Mouse (Mus musculus): ENCODE results near the gene Trmo.

Trmo gene

GRCm38 (mm10) chr4:46389013-46389611, at the start of gene Trmo:
Gene Trmo (minus strand): TSS chr4:46389437.
- peak; percentile 95 for DNase-seq

GRCm38 (mm10) chr4:46432339-46433036, 43.3 kb upstream of the Trmo start:
- DNase-seq: peak; percentile 92

DNA sequence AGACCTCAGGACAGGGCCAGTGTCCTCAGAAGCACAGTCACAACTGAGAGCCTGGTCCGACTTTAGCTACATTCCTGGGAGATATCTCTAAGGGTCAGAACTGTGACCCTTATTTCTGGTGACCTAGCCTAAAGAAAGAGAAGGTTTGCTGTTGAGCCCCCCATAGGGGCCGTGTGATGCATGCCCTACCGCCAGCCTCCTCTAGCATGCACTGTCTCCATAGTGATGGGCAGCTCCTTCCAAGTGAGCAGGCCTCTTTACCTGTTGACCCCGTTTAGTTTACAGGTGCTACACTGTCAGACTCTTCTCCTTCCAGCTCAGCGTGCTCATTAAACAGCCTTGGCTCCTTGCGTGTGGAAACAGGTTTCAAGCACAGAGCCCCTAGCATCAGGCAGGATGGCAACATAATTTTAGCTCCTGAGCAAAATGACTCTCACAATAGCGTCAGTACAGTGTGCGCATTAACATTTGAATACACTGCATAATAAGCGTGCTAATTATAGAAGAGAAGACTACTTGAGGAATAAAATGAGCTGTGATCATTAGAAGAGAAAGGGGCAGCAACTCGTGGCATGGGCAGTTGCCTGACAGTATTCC, 39.8 kb upstream of the Trmo start:
- DNase-seq: no peak

- no peak for DNase-seq
These were observed 33.4 kb upstream of the Trmo start for GRCm38 (mm10) chr4:46422625-46423024.

DNA sequence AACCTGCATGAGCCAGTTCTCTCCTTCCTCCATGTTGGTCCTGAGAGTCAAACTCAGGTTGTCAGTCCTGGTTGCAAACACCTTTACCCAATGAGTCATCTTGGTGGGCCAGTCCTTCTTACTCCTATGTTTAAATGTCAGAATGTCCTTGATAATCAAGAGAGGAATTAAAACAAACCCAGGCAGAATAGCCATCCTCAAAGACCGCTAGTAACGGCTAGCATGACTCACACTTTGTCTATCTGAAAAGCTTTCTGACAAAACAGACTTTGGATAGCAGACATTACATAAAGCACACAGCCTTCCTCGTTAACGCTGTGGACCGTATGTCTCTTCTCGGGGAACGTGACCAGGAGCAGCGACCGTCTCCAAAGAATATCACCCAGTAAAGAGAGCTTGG, 29.6 kb upstream of the Trmo start:
- no peak for DNase-seq

DNA sequence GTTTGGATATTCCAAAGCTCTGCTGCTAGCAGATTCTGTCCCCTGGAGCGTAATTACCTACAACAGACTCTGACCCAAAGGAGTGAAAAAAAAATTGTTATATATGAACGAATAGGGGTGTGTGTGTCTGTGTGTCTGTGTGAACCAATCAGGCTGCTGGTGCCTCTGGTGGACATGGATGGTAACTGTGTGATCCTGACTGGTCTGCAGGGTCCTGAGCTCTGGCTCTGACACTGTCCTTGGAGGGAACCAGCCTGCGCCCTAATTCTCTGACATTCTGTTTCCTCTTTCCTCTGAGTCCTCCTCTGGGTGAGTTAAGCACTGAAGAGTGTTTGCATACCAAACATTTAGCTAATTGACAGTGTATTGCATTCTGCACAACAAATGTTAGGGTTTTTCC, 28.3 kb upstream of the Trmo start:
- peak; percentile 68 for DNase-seq

GRCm38 (mm10) chr4:46413406-46413805, 24.2 kb upstream of the Trmo start, which contains the start of gene Hemgn:
Gene Hemgn (minus strand): TSS chr4:46413506.
- DNase-seq: no peak

- no peak for DNase-seq
These were observed 22.9 kb upstream of the Trmo start for GRCm38 (mm10) chr4:46412113-46412512.

DNA sequence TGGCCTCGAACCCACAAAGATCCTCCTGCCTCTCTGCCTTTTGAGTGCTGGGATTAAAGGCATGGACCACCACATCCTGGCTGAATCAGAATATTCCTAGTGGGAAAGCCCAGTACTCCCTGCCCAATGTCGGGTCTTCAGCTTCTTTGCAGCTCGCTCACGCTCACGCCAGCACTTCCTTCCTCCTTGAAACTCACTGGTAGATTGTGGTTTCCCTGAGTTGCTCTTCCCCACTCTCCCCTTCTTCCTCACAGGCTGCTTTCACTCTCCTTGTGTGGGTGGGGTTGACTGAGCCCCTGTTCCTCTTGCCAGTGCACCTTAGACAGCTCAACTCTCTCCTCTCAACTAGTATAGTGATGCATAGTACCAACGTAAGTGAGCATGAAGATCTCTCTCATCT, 22.3 kb upstream of the Trmo start:
- peak; percentile 56 for DNase-seq

DNA sequence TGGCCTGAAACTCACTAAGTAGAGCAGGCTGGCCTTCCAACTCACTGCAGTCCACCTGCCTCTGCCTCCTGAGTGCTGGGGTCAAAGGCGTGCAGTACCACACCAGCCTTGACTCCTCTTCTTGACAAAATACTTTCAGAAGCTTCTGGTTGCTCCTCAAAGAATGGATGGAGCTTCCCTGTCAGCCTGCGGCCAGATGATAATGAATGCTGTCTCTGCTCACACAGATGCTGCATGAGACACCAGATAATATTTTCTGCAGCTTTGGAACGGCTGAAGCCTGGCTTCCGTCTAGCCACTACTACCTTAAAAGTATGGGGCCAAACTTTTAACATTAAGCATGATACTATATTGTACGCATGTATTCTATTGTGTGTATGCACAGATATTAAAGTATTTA, 21.4 kb upstream of the Trmo start:
- DNase-seq: peak; percentile 86

DNA sequence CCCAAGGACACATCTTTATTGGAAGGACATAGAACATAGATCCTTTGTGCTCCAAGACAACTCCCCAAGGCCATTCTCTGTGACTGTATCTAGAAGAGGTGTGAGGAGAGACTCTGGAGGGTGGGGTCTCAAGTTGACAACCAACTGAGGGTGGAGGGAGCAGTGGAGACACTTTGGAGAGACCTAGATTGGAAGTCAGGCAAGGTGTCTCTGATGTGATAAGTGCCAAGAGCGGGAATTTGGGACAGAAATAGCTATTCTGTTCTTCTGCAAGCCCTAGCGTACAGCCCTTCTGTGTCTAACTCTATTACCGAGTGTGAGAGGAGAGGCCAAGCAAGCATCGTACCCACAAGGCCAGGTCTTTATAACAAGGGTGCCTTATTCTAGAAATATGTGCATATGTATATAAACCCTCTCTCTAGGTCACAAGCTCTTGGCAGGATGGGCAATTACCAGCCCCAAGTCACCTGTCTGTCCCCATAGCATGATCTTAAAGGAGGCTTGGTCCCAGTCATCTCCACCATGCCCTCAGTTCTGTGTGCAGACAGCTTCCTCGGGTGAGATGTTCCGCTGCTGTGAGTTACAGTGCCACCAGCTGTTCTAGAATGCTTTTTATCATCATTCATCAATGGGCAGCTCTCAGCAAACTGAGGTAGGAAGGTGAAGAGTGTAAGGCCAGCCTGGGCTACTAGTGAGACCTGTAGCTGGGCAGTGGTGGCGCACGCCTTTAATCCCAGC, 17.9 kb upstream of the Trmo start:
- peak; percentile 83 for DNase-seq

GRCm38 (mm10) chr4:46404042-46404795, 15.0 kb upstream of the Trmo start:
- peak; percentile 89 for DNase-seq

DNA sequence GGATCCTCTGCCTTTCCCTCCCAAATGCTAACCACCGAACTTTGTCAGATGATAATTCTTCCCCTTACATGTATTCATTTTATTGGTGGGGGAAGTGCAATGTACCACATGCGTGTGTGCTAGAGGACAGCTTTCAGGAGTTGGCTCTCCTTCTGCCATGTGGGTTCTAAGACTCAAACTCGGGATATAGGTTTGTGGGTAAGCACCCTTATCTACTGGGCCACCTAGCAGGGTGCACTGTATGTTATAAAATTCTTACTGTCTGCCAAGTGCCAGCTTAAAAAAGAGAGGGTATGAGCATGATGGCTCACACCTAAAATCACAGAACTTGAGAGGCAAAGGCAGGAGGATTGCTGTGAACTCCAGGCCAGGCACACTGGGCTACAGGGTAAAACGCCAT, 9.6 kb upstream of the Trmo start:
- no peak for DNase-seq

GRCm38 (mm10) chr4:46395736-46396135, 6.5 kb upstream of the Trmo start:
- peak; percentile 88 for DNase-seq

- no peak for DNase-seq
These were observed 5.2 kb upstream of the Trmo start for GRCm38 (mm10) chr4:46394388-46394787.

- peak; percentile 92 for DNase-seq
These were observed 1.2 kb upstream of the Trmo start for GRCm38 (mm10) chr4:46390390-46390970.

- DNase-seq: peak; percentile 59
These were observed 540 bp upstream of the Trmo start for GRCm38 (mm10) chr4:46389612-46390341.

GRCm38 (mm10) chr4:46388556-46388955, 681 bp downstream of the Trmo start:
- DNase-seq: no peak

- DNase-seq: peak; percentile 85
These were observed 14.3 kb downstream of the Trmo start for GRCm38 (mm10) chr4:46374869-46375368.

GRCm38 (mm10) chr4:46374455-46374854, 14.8 kb downstream of the Trmo start:
- no peak for DNase-seq

DNA sequence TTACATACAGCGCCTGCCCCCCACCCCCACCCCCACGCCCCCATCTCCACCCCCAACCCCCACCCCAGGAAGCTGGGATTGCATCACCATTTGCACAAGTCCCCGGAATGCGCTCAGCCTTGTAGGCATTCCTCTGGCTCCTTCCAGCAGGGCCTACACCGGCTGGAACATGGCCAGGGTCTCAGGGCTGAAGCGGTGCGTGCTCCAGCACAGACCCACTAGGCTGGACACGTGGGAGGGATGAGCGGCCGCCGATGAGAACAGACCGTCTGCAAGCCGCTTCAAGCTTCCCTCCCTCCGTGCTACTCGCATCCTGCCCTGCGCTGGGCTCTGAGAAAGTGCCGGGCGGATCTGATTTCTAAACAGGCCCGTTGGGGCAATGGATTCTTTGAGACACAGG, 18.2 kb downstream of the Trmo start:
- DNase-seq: peak; percentile 63
